Mouse (Mus musculus): ENCODE data around the gene Pars2. TPM values are rescaled to one million over a fixed set of nuclear protein-coding genes. Genes with fewer than 3 reads are reported as not detected.

Gene Pars2
- 1.4 and 4.5 TPM in 2 replicates for polyA plus RNA-seq (2012; ENCODE audit: low replicate concordance)

DNA sequence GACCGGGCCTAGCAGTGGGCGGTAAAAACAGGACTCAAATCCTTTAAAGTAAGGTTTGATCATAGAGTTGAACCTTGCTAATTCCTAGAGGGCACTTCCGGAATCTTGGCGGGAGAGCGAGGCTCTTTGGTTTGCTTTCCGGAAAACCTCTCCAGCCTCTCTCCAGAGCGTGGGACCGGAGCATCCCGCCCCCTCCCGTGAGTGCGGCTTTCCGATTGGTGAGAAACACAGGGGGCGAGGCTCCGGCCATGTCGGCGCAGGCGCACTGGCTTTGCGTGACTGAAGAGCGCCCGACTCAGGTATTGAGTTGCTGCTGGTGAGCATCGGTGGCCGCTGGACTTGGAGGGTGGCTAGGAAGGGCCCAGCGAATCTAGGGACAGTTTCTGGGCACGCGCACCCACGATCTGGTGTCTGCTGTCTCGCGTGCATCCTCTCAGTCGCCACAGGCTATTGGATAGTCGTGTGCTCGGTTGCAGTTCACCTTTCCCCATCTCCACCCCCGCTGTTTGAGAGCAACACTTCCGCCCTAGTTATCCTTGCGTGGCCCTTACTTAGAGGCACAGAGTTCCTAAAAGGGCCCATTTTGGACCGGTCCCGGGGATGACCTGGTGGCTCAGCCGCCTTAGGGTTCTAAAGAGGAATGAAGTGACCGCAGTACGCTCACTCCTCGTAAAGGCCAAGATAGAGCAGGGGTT lies at the start of gene Pars2:
TSS of gene Pars2 (plus strand) at position 237 of the 695 bp plus-strand sequence.

DNA sequence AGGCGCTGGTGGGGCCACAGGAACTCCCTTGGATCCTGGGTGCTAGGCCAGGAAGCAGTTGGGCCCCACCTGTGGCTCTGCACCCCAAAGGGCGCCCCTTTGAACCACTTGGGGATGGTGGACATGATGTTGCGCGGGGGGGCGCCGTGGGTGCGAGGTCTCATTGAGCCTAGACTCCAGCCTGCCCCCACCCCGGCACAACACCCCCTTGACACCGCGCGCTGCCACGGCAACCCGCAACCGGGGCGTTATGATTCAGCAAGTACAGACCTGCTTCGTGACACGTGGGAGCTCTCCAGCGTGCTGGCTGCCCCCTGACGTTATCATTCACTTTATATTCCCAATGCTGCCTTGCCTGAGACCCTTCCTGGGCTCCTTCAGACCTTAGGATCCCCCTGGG lies 33.8 kb upstream of the Pars2 start, which contains the start of gene Lexm:
TSS of gene Lexm (minus strand) at position 186 of the 400 bp plus-strand sequence.

DNA sequence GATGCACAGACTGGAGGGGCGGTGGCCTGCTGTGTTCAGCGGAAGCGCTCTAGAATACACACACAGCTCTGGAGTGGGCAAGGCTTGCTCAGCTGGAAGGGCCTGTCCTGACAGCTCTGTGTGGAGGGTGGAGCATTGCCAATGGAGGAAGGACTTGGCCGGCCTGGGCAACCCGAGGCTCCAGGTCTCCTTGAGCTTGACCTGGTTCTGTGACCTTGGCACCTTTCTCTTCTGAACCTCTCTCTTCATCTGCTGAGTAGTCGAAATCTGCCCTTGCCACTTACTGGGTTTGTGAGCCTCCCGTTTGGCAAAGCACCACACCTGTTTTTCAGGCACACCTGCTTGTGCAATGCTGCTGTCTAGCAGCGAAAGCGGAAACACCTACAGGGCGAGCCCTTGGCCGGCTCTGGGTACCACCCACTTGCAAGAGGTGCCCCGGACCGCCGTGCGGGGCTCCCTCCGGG lies 28.8 kb upstream of the Pars2 start, which contains the start of gene Ttc22:
TSS of gene Ttc22 (plus strand) at position 403 of the 464 bp plus-strand sequence.

DNA sequence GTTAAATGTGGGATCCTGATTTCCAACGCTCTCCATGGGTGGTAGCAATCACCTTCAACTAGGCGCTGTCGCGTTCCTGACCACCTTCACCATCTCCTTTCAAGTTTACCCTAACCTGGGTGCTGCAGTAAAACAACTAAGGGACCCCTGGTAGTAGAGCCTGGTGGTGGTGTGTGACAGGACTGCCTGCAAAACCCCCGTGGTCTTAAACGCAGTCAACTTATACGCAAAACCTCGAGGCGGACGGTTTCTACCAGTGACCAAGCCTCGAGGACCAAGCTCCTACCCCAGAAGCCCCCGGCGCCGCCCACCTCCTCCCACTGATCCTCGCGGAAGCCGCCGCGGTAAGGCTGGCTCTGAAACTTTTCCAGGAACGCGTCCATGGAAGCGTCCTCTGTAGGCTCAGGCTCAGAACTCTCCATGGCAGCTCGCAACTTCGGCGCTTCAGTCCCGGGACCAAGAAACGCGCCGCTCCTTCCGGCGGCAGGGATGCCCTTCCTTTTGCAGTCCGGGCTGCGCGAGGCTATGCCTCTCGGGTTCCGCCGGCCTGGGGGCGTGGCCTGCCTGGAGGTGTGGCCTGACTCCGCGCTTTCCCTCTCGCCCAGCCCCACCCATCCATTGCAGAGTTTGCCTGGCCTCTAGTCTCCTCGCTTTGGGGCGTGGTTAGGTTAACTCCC lies 27.7 kb downstream of the Pars2 start, which contains the start of gene Ttc4:
TSS of gene Ttc4 (minus strand) at position 503 of the 677 bp plus-strand sequence.

Other genes starting within 250 kb of the Pars2 start
- not detected in 2 replicates for gene Pcsk9, start 186.7 kb upstream of the Pars2 start, polyA plus RNA-seq (2012; ENCODE audit: low replicate concordance)
- not detected in 2 replicates for gene Bsnd, start 158.8 kb upstream of the Pars2 start, polyA plus RNA-seq (2012; ENCODE audit: low replicate concordance)
- 14.4 and 29.0 TPM in 2 replicates for gene Dhcr24, start 90.0 kb upstream of the Pars2 start, polyA plus RNA-seq (2012; ENCODE audit: low replicate concordance)
- gene Lexm, start 33.8 kb upstream of the Pars2 start, polyA plus RNA-seq (2012; ENCODE audit: low replicate concordance), result not detected in 2 replicates
- not detected in 2 replicates for gene Ttc22, start 28.6 kb upstream of the Pars2 start, polyA plus RNA-seq (2012; ENCODE audit: low replicate concordance)
- 2.3 and 15.0 TPM in 2 replicates for gene Ttc4, start 27.9 kb downstream of the Pars2 start, polyA plus RNA-seq (2012; ENCODE audit: low replicate concordance)
- gene Mroh7, start 79.9 kb downstream of the Pars2 start, polyA plus RNA-seq (2012; ENCODE audit: low replicate concordance), result not detected in 2 replicates
- 0.09 TPM in 1 of 2 replicates, not detected in the other for gene Fam151a, start 82.8 kb downstream of the Pars2 start, polyA plus RNA-seq (2012; ENCODE audit: low replicate concordance)
- 0.84 and 4.1 TPM in 2 replicates for gene Acot11, start 153.9 kb downstream of the Pars2 start, polyA plus RNA-seq (2012; ENCODE audit: low replicate concordance)